Mouse (Mus musculus): ENCODE data around the gene Rbfox1. TPM values are rescaled to one million over a fixed set of nuclear protein-coding genes. Genes with fewer than 3 reads are reported as not detected.

Gene Rbfox1
- total RNA-seq, 2 experiments from 2014 or later: 315 to 328 TPM

DNA sequence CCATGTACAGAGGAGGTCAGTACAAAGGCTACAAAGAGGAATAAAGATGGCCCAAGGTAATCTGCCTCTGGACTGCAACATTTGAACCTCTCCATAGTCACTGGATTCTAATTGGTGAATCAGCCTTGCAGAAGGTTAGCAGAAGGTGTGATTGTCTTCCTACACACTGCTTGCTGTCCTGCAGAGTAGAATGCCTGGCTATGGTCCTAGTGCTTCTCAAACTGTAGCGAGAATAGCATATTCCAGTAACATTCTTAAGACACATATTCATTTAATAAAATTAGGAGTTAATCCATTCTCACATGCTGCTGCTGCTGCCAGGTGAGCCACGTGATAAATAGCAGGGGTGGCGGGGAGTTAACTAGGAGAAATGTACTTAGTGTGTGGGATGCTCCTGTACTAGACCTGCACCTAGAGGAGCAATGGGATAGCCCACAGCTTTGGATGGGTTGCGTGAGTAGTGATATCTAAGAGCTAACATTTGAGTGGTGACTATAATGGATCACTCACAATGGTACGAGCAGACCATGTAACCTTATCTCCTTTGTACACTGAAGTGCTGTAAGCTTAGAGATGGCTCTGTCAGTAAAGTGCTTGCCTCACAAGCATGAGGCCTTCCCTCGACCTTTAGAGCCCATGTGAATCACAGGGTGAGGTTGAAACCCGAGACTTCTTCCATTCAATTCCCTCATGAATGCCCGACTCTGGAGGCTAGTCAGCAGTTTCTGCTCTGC lies 511.7 kb downstream of the Rbfox1 start:
- no peak for DNase-seq (ENCODE audit: low spot score in 2 of 2)

GRCm38 (mm10) chr16:6397635-6398034 lies 512.5 kb downstream of the Rbfox1 start:
- intact Hi-C loops (cut with DNase I): no loop called here
- peak in 1 of 2 experiments; percentile 54 for DNase-seq (ENCODE audit: low spot score in 2 of 2)

More for the DNA sequence above, 511.7 kb downstream of the Rbfox1 start:
- intact Hi-C loops (cut with DNase I): no loop called here

- intact Hi-C loops (cut with DNase I): no loop called here
Measured at GRCm38 (mm10) chr16:6402816-6403215, 517.7 kb downstream of the Rbfox1 start.

GRCm38 (mm10) chr16:6414846-6415245 lies 529.7 kb downstream of the Rbfox1 start:
- intact Hi-C loops (cut with DNase I): no loop called here
- DNase-seq (ENCODE audit: low spot score in 2 of 2): no peak

More at GRCm38 (mm10) chr16:6402816-6403215, 517.7 kb downstream of the Rbfox1 start:
- DNase-seq (ENCODE audit: low spot score in 2 of 2): no peak

DNA sequence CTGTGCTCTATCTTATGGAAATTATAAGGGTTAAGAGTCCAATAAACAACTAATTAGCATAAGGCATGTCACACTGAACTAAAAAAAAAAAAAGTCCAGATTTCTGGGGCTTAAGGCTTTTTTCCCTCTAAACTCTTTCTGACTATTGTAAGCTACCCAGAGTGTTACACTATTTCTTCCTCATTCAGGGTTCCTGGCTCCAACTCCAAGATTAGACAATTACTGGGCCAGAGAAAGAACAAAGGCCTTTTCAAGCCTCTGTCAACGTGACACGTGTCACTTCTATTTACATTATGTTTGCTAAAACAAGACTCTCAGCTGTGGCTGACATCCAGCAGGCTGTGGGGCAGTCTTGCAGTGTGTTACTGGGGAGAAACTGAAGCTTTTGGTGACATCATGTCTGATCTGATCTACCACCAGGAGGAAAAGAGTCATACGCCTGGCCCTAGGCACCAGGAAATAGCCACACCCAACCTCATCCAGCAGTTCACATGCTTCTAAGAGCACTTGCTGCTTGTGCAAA lies 536.5 kb downstream of the Rbfox1 start:
- DNase-seq (ENCODE audit: low spot score in 2 of 2): no peak
- intact Hi-C loops (cut with DNase I): no loop called here

- no peak for DNase-seq (ENCODE audit: low spot score in 2 of 2)
- intact Hi-C loops (cut with DNase I): no loop called here
Measured at GRCm38 (mm10) chr16:6423878-6424409, 538.8 kb downstream of the Rbfox1 start.

DNA sequence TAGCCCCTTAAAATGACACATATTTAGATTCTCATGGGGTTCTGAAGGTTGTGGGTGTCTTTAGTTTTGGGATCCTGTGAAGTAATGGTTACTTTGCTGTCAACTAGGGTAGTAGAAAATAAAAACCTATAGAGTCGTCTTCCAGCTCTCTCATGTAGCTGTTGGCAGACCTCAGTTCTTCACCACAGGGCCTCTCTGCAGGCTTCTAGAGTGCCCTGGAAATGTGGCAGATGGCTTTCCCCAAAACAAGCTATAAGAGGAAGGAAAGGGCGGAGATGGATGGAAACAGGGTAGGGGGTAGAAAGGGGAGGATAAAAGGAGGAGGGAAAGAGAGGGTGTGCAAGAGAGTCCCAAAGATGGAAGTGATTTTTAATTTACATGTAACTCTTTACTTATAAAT lies 539.6 kb downstream of the Rbfox1 start:
- no peak for DNase-seq (ENCODE audit: low spot score in 2 of 2)
- intact Hi-C loops (cut with DNase I): no loop called here

DNA sequence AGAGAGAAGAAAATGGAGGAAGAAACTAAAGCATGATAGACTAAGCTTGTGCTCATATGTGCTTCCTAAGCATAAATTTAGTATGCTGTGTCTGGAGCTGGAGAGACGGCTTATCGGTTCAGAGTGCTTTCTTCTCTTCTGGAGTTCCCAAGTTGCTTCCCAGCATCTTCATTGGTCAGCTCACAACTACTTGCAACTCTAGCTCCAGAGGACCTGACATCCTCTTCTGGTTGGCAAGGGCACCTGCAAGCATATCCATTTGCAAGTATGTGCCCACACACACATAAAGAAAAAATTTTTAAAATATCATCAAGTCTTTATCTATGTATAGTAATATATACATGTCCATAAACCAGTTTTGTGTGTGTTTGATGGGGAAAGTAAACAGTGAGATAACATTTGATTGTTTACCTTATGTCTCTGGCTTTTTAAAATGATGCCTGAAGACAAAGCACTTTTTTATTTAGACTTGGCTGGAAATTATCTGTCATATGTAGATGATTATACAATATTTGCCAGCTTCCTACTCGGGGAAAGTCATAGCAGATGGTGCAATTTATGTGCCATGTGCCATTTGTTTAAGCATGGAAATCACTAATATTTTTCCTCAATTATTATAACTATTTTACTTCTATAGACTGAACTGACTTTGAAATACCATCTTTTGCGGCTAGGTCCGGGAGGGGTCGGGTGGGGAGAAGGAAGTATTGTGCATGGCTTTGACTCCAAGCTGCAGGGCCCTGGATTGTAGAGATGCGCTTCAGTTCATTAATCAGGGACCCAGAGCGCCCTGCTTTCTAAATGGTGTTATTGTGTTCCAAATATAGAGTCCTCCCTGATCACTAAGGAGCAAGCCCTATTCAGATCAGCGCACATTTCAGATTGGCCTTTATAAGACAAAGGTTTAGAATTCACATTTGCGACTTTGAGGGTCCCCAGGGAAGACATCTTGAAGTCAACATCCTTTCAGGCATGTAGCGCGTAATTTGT lies 542.4 kb downstream of the Rbfox1 start:
- intact Hi-C loops (cut with DNase I): no loop called here
- no peak for DNase-seq (ENCODE audit: low spot score in 2 of 2)

- intact Hi-C loops (cut with DNase I): loop anchor here (10.0 kb wide), 1 partner anchor 396 kb away; no protein-coding TSS in a partner anchor
- DNase-seq (ENCODE audit: low spot score in 2 of 2): peak; percentile 55 to 69
Measured at GRCm38 (mm10) chr16:6430981-6431380, 545.8 kb downstream of the Rbfox1 start.

GRCm38 (mm10) chr16:6436445-6436844 lies 551.3 kb downstream of the Rbfox1 start:
- intact Hi-C loops (cut with DNase I): loop anchor here (10.0 kb wide), 1 partner anchor 402 kb away; no protein-coding TSS in a partner anchor
- DNase-seq (ENCODE audit: low spot score in 2 of 2): no peak

- intact Hi-C loops (cut with DNase I): no loop called here
- DNase-seq (ENCODE audit: low spot score in 2 of 2): peak; percentile 30 to 63
Measured at GRCm38 (mm10) chr16:6448250-6448649, 563.1 kb downstream of the Rbfox1 start.

DNA sequence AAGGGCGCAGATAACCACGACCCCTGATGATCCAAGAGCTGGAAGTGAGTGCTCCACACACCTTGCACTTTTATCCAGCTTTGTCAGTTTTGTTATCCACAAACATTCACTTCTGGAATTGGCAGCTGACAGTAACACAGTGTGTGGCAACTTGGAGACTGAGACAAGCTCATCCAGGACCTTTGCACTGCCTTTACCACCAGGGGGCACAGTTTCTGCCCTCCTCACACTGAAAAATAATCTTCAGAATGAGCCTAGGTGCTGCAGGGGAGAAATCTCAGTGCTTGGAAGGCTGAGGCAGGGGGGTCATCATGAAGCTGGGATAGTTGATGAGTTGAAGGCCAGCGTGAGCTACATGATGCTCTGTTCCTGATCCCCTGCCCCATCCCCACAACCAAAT lies 570.2 kb downstream of the Rbfox1 start:
- intact Hi-C loops (cut with DNase I): no loop called here
- DNase-seq (ENCODE audit: low spot score in 2 of 2): no peak

- DNase-seq (ENCODE audit: low spot score in 2 of 2): no peak
- intact Hi-C loops (cut with DNase I): loop anchor here (2.0 to 5.0 kb wide), 2 partner anchors 447 to 1006 kb away; no protein-coding TSS in a partner anchor
Measured at GRCm38 (mm10) chr16:6479094-6479590, 594.0 kb downstream of the Rbfox1 start.

- intact Hi-C loops (cut with DNase I): loop anchor here (2.0 to 5.0 kb wide), 2 partner anchors 448 to 1007 kb away; no protein-coding TSS in a partner anchor
- DNase-seq (ENCODE audit: low spot score in 2 of 2): peak in 1 of 2 experiments; percentile 37
Measured at GRCm38 (mm10) chr16:6479616-6480410, 594.7 kb downstream of the Rbfox1 start.

DNA sequence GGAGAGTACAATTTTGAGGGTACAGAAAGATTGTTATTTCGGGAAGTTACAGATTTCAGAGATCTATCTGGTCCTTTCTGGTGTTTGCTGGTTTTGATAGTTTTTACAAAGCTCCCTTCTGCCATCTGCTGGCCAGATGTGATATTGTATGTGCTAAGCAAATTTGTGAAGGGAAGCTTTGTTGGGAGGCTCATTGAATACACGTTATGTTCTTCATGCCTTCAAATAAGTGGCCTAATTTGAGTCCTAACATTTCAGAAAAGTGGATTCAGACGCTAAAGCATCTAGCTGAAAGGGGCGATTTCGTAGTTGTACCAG lies 595.2 kb downstream of the Rbfox1 start:
- DNase-seq (ENCODE audit: low spot score in 2 of 2): peak; percentile 87 to 93
- intact Hi-C loops (cut with DNase I): no loop called here

DNA sequence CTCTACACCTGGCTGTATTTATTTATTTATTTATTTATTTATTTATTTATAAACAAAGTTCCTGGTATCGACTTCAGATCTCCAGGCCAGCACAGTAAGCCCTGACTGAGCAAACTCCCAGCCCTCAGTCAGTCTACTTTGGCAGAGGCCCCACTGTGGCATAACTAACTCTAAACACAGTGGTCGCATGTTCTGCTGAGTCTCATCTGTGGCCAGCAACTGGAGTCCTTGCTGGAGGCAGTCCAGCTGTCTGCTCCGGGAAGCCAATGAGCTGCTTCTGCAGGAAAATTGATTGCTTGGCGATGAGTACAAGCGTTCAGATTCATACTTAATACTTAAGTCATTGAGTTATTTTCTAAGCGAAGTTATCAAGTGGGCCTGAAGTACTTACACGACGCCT lies 598.5 kb downstream of the Rbfox1 start:
- intact Hi-C loops (cut with DNase I): no loop called here
- no peak for DNase-seq (ENCODE audit: low spot score in 2 of 2)

DNA sequence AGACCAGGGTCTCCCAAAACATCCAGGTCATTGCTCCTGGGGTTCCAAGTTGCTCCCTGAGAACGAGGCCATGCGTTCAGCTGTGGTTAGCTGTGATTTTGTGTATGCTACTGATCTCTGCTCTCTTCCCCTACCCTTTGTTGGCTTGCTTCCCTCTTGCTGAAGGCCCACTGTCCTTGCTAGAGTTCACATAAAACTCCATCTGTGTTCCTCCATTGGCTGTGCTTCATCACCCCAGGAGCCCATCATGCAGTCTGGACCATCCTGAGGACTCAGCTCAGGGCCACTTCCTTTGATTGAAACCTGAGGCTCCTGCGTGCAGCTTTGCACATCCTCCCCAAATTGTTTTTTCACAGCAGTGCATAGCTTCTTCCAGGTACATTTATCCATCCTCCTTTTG lies 600.5 kb downstream of the Rbfox1 start:
- intact Hi-C loops (cut with DNase I): no loop called here
- no peak for DNase-seq (ENCODE audit: low spot score in 2 of 2)

DNA sequence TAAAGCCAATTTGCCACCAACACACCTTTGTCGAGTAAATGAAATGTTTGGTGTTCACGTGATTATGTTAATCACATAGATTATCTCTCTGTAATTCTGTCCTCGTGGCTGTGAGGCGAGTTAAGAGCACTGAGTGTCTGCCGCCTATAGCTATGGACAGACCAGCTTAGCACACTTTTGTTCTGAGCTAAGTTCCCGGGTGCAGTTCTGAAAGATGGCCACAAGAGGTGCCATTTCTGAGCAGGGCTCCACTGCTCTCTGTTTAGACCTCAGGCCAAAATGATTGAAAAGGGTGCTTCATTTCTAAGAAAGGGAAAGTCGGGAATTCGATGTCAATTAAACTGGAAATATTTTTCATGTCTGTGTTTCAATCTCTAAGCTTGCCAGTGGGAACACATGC lies 617.1 kb downstream of the Rbfox1 start:
- intact Hi-C loops (cut with DNase I): no loop called here
- peak; percentile 54 to 56 for DNase-seq (ENCODE audit: low spot score in 2 of 2)

All from left cerebral cortex, postnatal 14 days (tissue).